Mouse (Mus musculus) neutrophil, adult 65 days (primary cell): ENCODE measurements around the gene Themis. TPM values are rescaled to one million over a fixed set of nuclear protein-coding genes. Genes with fewer than 3 reads are reported as not detected.

ENCODE experiments used
- total RNA-seq: library from RNA; stranded (reverse); gene quantifications from 2 replicates; pipeline ENCODE4 v1.2.4, GENCODE M21; 2023

The Themis gene
- total RNA-seq, result 0.18 TPM in 1 of 2 replicates, not detected in the other

DNA sequence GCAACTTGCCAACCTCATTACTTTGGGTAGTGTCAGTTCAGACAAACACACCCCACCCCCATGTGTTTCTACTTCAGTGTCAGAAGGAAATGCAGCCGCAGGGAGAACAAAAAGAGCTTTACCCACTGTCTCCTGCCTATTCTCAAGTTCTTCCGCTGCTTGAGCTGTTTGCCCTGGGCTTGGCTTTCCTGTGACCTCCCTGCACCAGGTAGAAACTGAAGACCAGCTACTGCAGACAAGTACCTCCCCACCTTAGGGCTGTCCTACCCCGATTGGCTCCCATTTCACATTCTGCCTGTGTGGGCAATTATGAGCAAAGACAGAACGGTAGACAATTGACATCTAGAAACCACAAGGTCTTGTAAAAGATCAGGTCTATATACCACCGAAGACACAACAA, at the start of gene Themis:
Themis (plus strand) TSS at position 100 of the 400 bp plus-strand sequence.

